8 mouse cellular contexts compared by ENCODE assay signal in the genomic region with DNA sequence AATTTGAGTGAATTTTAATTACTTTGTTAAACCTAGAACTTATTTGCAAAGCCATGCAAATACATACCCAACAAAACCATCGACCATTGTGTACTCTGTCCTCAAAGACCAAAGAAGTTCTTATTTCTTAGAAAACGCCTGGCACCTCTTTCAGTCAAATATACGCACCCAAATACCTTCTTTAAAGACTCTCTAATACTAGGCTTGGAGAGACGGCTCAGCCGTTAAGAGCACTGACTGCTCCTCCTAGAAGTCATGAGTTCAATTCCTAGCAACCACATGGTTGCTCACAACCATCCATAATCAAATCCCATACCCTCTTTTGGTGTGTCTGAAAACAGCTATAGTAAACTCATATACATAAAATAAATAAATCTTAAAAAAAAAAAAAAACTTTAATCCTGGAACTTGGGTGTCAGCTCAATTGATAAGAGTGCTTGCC. TPM values are rescaled to one million over a fixed set of nuclear protein-coding genes. Genes with fewer than 3 reads are reported as not detected.
A peak's percentile ranks its signal among the peaks of the same experiment; 100 is the strongest.
DNase-seq lines count a peak whose midpoint lies in the region; ATAC-seq and TF ChIP-seq lines count a peak whose summit lies in the region.

No protein-coding gene starts in this region.

- no peak for ATAC-seq in heart, embryonic 12.5 days (ENCODE audit: insufficient number of reproducible peaks, low FRiP score)
- no peak; the same call in 1 of the 2 replicates for ATAC-seq in forebrain, embryonic 14.5 days
- no peak for ATAC-seq in liver, embryonic 14.5 days (ENCODE audit: insufficient read depth)

- H3K9me3 ChIP-seq in heart, embryonic 12.5 days (replicated peaks): no peaks in the 10 kb centered on the region
- no peaks in the 10 kb centered on the region for H3K9me3 ChIP-seq in CH12.LX (replicated peaks; ENCODE audit: low read length)
- no peaks in the 10 kb centered on the region for H3K9me3 ChIP-seq in forebrain, embryonic 14.5 days (replicated peaks; ENCODE audit: control insufficient read depth, low read length)
- no peaks in the 10 kb centered on the region for H3K9me3 ChIP-seq in liver, embryonic 14.5 days (ENCODE audit: control insufficient read depth, low read length)

- no peak overlapping the region for H3K27ac ChIP-seq in heart, embryonic 12.5 days (ENCODE audit: poor library complexity, severe bottlenecking)
- H3K27ac ChIP-seq in CH12.LX (ENCODE audit: insufficient read depth, low read depth): no peak overlapping the region
- H3K27ac ChIP-seq in forebrain, embryonic 14.5 days (ENCODE audit: low read depth, low read length): no peak overlapping the region; the same call in 1 of the 2 replicates
- no peak overlapping the region for H3K27ac ChIP-seq in liver, embryonic 14.5 days

- TF ChIP-seq CTCF in CH12.LX (conservative IDR thresholded peaks at IDR 0.05 in 1 of 2, IDR thresholded peaks at IDR 0.05 in 1 of 2; ENCODE audit: low read depth in 2 of 2, low read length in 2 of 2): no peak
- no peak for TF ChIP-seq CTCF in liver, embryonic 14.5 days (IDR thresholded peaks at IDR 0.05; ENCODE audit: low read depth)

- peaks cover 9% of the 10 kb centered on the region for H3K4me1 ChIP-seq in heart, embryonic 12.5 days (replicated peaks)
- peaks cover 0 to 6% of the 10 kb centered on the region in 2 experiments; a peak in 1 of 4 replicates for H3K4me1 ChIP-seq in CH12.LX (ENCODE audit: control insufficient read depth in 1 of 2, insufficient read depth in 2 of 2)
- H3K4me1 ChIP-seq in forebrain, embryonic 14.5 days (ENCODE audit: control insufficient read depth, insufficient read depth, low read length): peaks cover 15% of the 10 kb centered on the region
- peaks cover 8 to 11% of the 10 kb centered on the region in 2 experiments for H3K4me1 ChIP-seq in liver, embryonic 14.5 days (replicated peaks; ENCODE audit: control insufficient read depth in 2 of 2, insufficient read depth in 2 of 2, low read length in 1 of 2)

- no peak overlapping the region for H3K9ac ChIP-seq in heart, embryonic 12.5 days
- H3K9ac ChIP-seq in CH12.LX (ENCODE audit: insufficient read depth, low read depth): no peak overlapping the region
- no peak overlapping the region for H3K9ac ChIP-seq in forebrain, embryonic 14.5 days (ENCODE audit: low read length)
- H3K9ac ChIP-seq in liver, embryonic 14.5 days (replicated peaks): no peak overlapping the region

- peaks cover 20% of the 10 kb centered on the region for H3K79me2 ChIP-seq in CH12.LX (replicated peaks; ENCODE audit: control insufficient read depth, extremely low read depth, insufficient read depth, poor library complexity, severe bottlenecking)

- peak overlapping the region; percentile 97 for H3K4me3 ChIP-seq in heart, embryonic 12.5 days
- peak overlapping the region; percentile 82 to 100 (median 86) for H3K4me3 ChIP-seq in CH12.LX (replicated peaks in 1 of 3; ENCODE audit: low read depth in 2 of 3, low read length in 2 of 3, poor library complexity in 1 of 3)
- H3K4me3 ChIP-seq in forebrain, embryonic 14.5 days (ENCODE audit: low read depth, low read length): peak overlapping the region; percentile 90
- H3K4me3 ChIP-seq in liver, embryonic 14.5 days (ENCODE audit: insufficient read depth in 1 of 2, low read depth in 2 of 2, low read length in 2 of 2): peak overlapping the region; percentile 93 to 99

- no peak for TF ChIP-seq RAD21 in CH12.LX (IDR thresholded peaks at IDR 0.05; ENCODE audit: low read depth, low read length)

- no peaks in the 10 kb centered on the region for H3K36me3 ChIP-seq in heart, embryonic 12.5 days
- H3K36me3 ChIP-seq in CH12.LX (replicated peaks in 1 of 2; ENCODE audit: control insufficient read depth in 1 of 2, insufficient read depth in 1 of 2, low read length in 1 of 2): peaks cover 0 to under 1% of the 10 kb centered on the region in 2 experiments
- no peaks in the 10 kb centered on the region for H3K36me3 ChIP-seq in forebrain, embryonic 14.5 days (ENCODE audit: control insufficient read depth, insufficient read depth, low read length)
- H3K36me3 ChIP-seq in liver, embryonic 14.5 days (replicated peaks; ENCODE audit: control insufficient read depth, insufficient read depth, low read depth): no peaks in the 10 kb centered on the region

- peak overlapping the region; percentile 61 for H3K4me2 ChIP-seq in heart, embryonic 12.5 days
- H3K4me2 ChIP-seq in CH12.LX (ENCODE audit: insufficient read depth, low read depth, poor library complexity, severe bottlenecking): peak overlapping the region; percentile 57; the same call in 1 of the 2 replicates
- H3K4me2 ChIP-seq in forebrain, embryonic 14.5 days (ENCODE audit: low read length): peak overlapping the region; percentile 65
- H3K4me2 ChIP-seq in liver, embryonic 14.5 days (ENCODE audit: low read depth): peak overlapping the region; percentile 73

- dilution Hi-C loops in CH12.LX (cut with MboI; ENCODE audit: extremely low pct_ligation_motif_present, extremely low pct_unique_long_range_greater_than_20kb, low sequenced_read_pairs): no loop called here

- TF ChIP-seq POLR2A in CH12.LX (IDR thresholded peaks at IDR 0.05; ENCODE audit: low read depth, low read length): no peak

- 41% methylated on average over 5 of the region's 5 CpGs for WGBS in heart, embryonic 12.5 days
- WGBS in forebrain, embryonic 14.5 days: 43% methylated on average over 5 of the region's 5 CpGs
- 38% methylated on average over 5 of the region's 5 CpGs for WGBS in liver, embryonic 14.5 days (ENCODE audit: insufficient replicate concordance)

- DNase-seq in heart, adult 9 months (ENCODE audit: low spot score in 2 of 2): no peak
- no peak for DNase-seq in CH12.LX (ENCODE audit: extremely low read depth)
- DNase-seq in forebrain, embryonic 14.5 days (ENCODE audit: low spot score): no peak
- no peak for DNase-seq in liver, embryonic 14.5 days (ENCODE audit: low read depth in 3 of 3, low spot score in 3 of 3)
- no peak for DNase-seq in T-cell, adult 2 months (ENCODE audit: low spot score)
- no peak for DNase-seq in ovary, postnatal 36 days (ENCODE audit: low spot score)
- no peak for DNase-seq in cerebellum, adult 18-20 months

- no peak for TF ChIP-seq EP300 in CH12.LX (IDR thresholded peaks at IDR 0.05; ENCODE audit: low read length)
- TF ChIP-seq EP300 in liver, embryonic 14.5 days (IDR thresholded peaks at IDR 0.05; ENCODE audit: low read depth): no peak

- no peaks in the 10 kb centered on the region; the same call in 1 of the 2 replicates for H3K27me3 ChIP-seq in heart, embryonic 12.5 days (replicated peaks)
- no peaks in the 10 kb centered on the region for H3K27me3 ChIP-seq in CH12.LX (replicated peaks)
- no peaks in the 10 kb centered on the region for H3K27me3 ChIP-seq in forebrain, embryonic 14.5 days (replicated peaks; ENCODE audit: control insufficient read depth, insufficient read depth, low read length)
- no peaks in the 10 kb centered on the region for H3K27me3 ChIP-seq in liver, embryonic 14.5 days (ENCODE audit: control insufficient read depth, insufficient read depth, low read length)

- in situ Hi-C loops in CH12.LX (cut with MboI; ENCODE audit: low pct_ligation_motif_present, low pct_unique_long_range_greater_than_20kb, low sequenced_read_pairs): no loop called here

TF ChIP-seq in CH12.LX, 34 proteins besides CTCF, POLR2A, EP300 and RAD21:
- TF ChIP-seq TBP (conservative IDR thresholded peaks at IDR 0.05; ENCODE audit: low read depth, low read length): 0 out of 2 replicates have a peak, but pooled peaks have one; percentile 11
- no peak for TF ChIP-seq SIN3A (IDR thresholded peaks at IDR 0.05; ENCODE audit: low read length)
- no peak for TF ChIP-seq MAX (IDR thresholded peaks at IDR 0.05; ENCODE audit: low read length)

RNA-seq across cellular contexts. Expression of a gene that starts 0.4 kb away (rescaled TPM):
- polyA plus RNA-seq in heart, embryonic 12.5 days (2016; fragmentation: Nextera tagmentation; extraction: Ambion mirVana): 25.6 and 27.0 TPM in 2 replicates
- total RNA-seq in CH12.LX (2012; rRNA removed) (29.7 and 29.8 TPM in 2 replicates), CH12.LX (2014; rRNA removed) (66.3 and 71.7 TPM in 2 replicates)
- polyA plus RNA-seq in CH12.LX (2012; ENCODE audit: insufficient read length, low read depth): 33.8 and 35.0 TPM in 2 replicates
- 47.9 and 51.2 TPM in 2 replicates for polyA plus RNA-seq in forebrain, embryonic 14.5 days (2014; fragmentation: Nextera tagmentation; extraction: Ambion mirVana)
- polyA plus RNA-seq in liver, embryonic 14.5 days (2012; rRNA removed): 5.6 and 8.7 TPM in 2 replicates
- 10.6 and 11.9 TPM in 2 replicates for polyA plus RNA-seq in liver, embryonic 14.5 days (2014; fragmentation: Nextera tagmentation; extraction: Ambion mirVana)
